Mouse (Mus musculus): Measurements from ENCODE around the gene Lypd6b.

- TF ChIP-seq CTCF (IDR thresholded peaks at IDR 0.05; ENCODE audit: extremely low read depth, insufficient read depth, low read length) = no peak
- no peak for TF ChIP-seq POLR2A (IDR thresholded peaks at IDR 0.05; ENCODE audit: extremely low read depth, insufficient read depth, low read length)
These were observed 142.4 kb downstream of the Lypd6b start for GRCm38 (mm10) chr2:49929931-49930330.

Data from cortical plate, adult 2 months (tissue).